Mouse (Mus musculus): ENCODE data around the gene Hnrnpul1. TPM values are rescaled to one million over a fixed set of nuclear protein-coding genes. Genes with fewer than 3 reads are reported as not detected.

Hnrnpul1 gene
- polyA plus RNA-seq, 1 experiment from 2014 or later = 38.8 TPM

GRCm38 (mm10) chr7:25718788-25719417, 35.7 kb downstream of the Hnrnpul1 start, which contains the start of gene Ccdc97:
Ccdc97 (minus strand) TSS chr7:25719088.
- Histone ChIP-seq H3K27me3 (replicated peaks) (no peaks in the 10 kb centered on the region), H3K4me1 (peaks cover 22% of the 10 kb centered on the region), H3K27ac (replicated peaks) (peak within 1 kb of the TSS; percentile 88), H3K9me3 (no peaks in the 10 kb centered on the region), H3K36me3 (peaks cover 65% of the 10 kb centered on the region), H3K9ac (peak within 1 kb of the TSS; percentile 88), H3K4me3 (peak within 1 kb of the TSS; percentile 78), H3K4me2 (peak within 1 kb of the TSS; percentile 93)
- peak; percentile 67 for ATAC-seq (ENCODE audit: extremely low read depth, insufficient number of reproducible peaks, low FRiP score, low TSS enrichment)
- WGBS = 4% methylated on average over 32 of the region's 32 CpGs

GRCm38 (mm10) chr7:25717478-25717877, 37.1 kb downstream of the Hnrnpul1 start:
- Histone ChIP-seq H3K36me3 (peaks cover 65% of the 10 kb centered on the region), H3K4me2 (peak overlapping the region; percentile 93), H3K9me3 (no peaks in the 10 kb centered on the region), H3K4me3 (peak overlapping the region; percentile 78), H3K27ac (replicated peaks) (no peak overlapping the region), H3K4me1 (peaks cover 24% of the 10 kb centered on the region), H3K27me3 (replicated peaks) (no peaks in the 10 kb centered on the region), H3K9ac (peak overlapping the region; percentile 88)
- no peak for ATAC-seq (ENCODE audit: extremely low read depth, insufficient number of reproducible peaks, low FRiP score, low TSS enrichment)
- WGBS = 88% methylated on average over 3 of the region's 3 CpGs

- Histone ChIP-seq H3K36me3 (peaks cover 51% of the 10 kb centered on the region), H3K9me3 (no peaks in the 10 kb centered on the region), H3K4me1 (peaks cover 41% of the 10 kb centered on the region), H3K4me2 (no peak overlapping the region), H3K27me3 (replicated peaks) (no peaks in the 10 kb centered on the region), H3K4me3 (no peak overlapping the region), H3K27ac (replicated peaks) (no peak overlapping the region), H3K9ac (no peak overlapping the region)
- ATAC-seq (ENCODE audit: extremely low read depth, insufficient number of reproducible peaks, low FRiP score, low TSS enrichment) = no peak
- WGBS = 87% methylated on average over 22 of the region's 22 CpGs
These were observed 38.8 kb downstream of the Hnrnpul1 start for GRCm38 (mm10) chr7:25715731-25716271.

- 91% methylated on average over 8 of the region's 8 CpGs for WGBS
- Histone ChIP-seq H3K27ac (replicated peaks) (no peak overlapping the region), H3K4me1 (peaks cover 50% of the 10 kb centered on the region), H3K36me3 (peaks cover 44% of the 10 kb centered on the region), H3K4me3 (no peak overlapping the region), H3K9me3 (no peaks in the 10 kb centered on the region), H3K4me2 (no peak overlapping the region), H3K9ac (no peak overlapping the region), H3K27me3 (replicated peaks) (no peaks in the 10 kb centered on the region)
- no peak for ATAC-seq (ENCODE audit: extremely low read depth, insufficient number of reproducible peaks, low FRiP score, low TSS enrichment)
These were observed 40.0 kb downstream of the Hnrnpul1 start for GRCm38 (mm10) chr7:25714581-25714980.

GRCm38 (mm10) chr7:25712801-25713200, 41.8 kb downstream of the Hnrnpul1 start:
- Histone ChIP-seq H3K9ac (no peak overlapping the region), H3K4me2 (no peak overlapping the region), H3K36me3 (peaks cover 44% of the 10 kb centered on the region), H3K27me3 (replicated peaks) (no peaks in the 10 kb centered on the region), H3K4me1 (peaks cover 44% of the 10 kb centered on the region), H3K9me3 (no peaks in the 10 kb centered on the region), H3K4me3 (no peak overlapping the region), H3K27ac (replicated peaks) (no peak overlapping the region)
- WGBS = 85% methylated on average over 9 of the region's 9 CpGs
- no peak for ATAC-seq (ENCODE audit: extremely low read depth, insufficient number of reproducible peaks, low FRiP score, low TSS enrichment)

- 2% methylated on average over 7 of the region's 7 CpGs for WGBS
- Histone ChIP-seq H3K27me3 (replicated peaks) (no peaks in the 10 kb centered on the region), H3K36me3 (peaks cover 44% of the 10 kb centered on the region), H3K4me3 (no peak overlapping the region), H3K4me2 (no peak overlapping the region), H3K27ac (replicated peaks) (peak overlapping the region; percentile 82), H3K9me3 (no peaks in the 10 kb centered on the region), H3K4me1 (peaks cover 46% of the 10 kb centered on the region), H3K9ac (peak overlapping the region; percentile 74)
- peak; percentile 41; the same call in 1 of the 2 replicates for ATAC-seq (ENCODE audit: extremely low read depth, insufficient number of reproducible peaks, low FRiP score, low TSS enrichment)
These were observed 42.8 kb downstream of the Hnrnpul1 start for GRCm38 (mm10) chr7:25711731-25712197.

GRCm38 (mm10) chr7:25711165-25711564, 43.4 kb downstream of the Hnrnpul1 start:
- ATAC-seq (ENCODE audit: extremely low read depth, insufficient number of reproducible peaks, low FRiP score, low TSS enrichment) = no peak
- H3K9ac ChIP-seq = no peak overlapping the region
- H3K27me3 ChIP-seq (replicated peaks) = no peaks in the 10 kb centered on the region
- H3K9me3 ChIP-seq = no peaks in the 10 kb centered on the region
- H3K4me3 ChIP-seq = no peak overlapping the region
- peak overlapping the region; percentile 61; the same call in 1 of the 2 replicates for H3K4me2 ChIP-seq
- 50% methylated on average over 5 of the region's 5 CpGs for WGBS
- H3K36me3 ChIP-seq = peaks cover 39% of the 10 kb centered on the region
- H3K27ac ChIP-seq (replicated peaks) = peak overlapping the region; percentile 82
- H3K4me1 ChIP-seq = peaks cover 52% of the 10 kb centered on the region

GRCm38 (mm10) chr7:25710519-25711130, 43.9 kb downstream of the Hnrnpul1 start:
- H3K36me3 ChIP-seq = peaks cover 34% of the 10 kb centered on the region
- H3K4me1 ChIP-seq = peaks cover 58% of the 10 kb centered on the region
- no peaks in the 10 kb centered on the region for H3K9me3 ChIP-seq
- H3K4me3 ChIP-seq = peak overlapping the region; percentile 12; the same call in 1 of the 2 replicates
- peak overlapping the region; percentile 82 for H3K27ac ChIP-seq (replicated peaks)
- H3K9ac ChIP-seq = peak overlapping the region; percentile 74
- WGBS = 8% methylated on average over 6 of the region's 7 CpGs
- no peaks in the 10 kb centered on the region for H3K27me3 ChIP-seq (replicated peaks)
- H3K4me2 ChIP-seq = peak overlapping the region; percentile 61
- ATAC-seq (ENCODE audit: extremely low read depth, insufficient number of reproducible peaks, low FRiP score, low TSS enrichment) = no peak

- Histone ChIP-seq H3K4me1 (peaks cover 65% of the 10 kb centered on the region), H3K9ac (peak overlapping the region; percentile 74), H3K27me3 (replicated peaks) (no peaks in the 10 kb centered on the region), H3K9me3 (no peaks in the 10 kb centered on the region), H3K36me3 (peaks cover 27% of the 10 kb centered on the region), H3K4me2 (peak overlapping the region; percentile 61), H3K27ac (replicated peaks) (peak overlapping the region; percentile 82), H3K4me3 (peak overlapping the region; percentile 12; the same call in 1 of the 2 replicates)
- no peak for ATAC-seq (ENCODE audit: extremely low read depth, insufficient number of reproducible peaks, low FRiP score, low TSS enrichment)
- WGBS = 16% methylated on average over 12 of the region's 12 CpGs
These were observed 44.6 kb downstream of the Hnrnpul1 start for GRCm38 (mm10) chr7:25709961-25710360.

GRCm38 (mm10) chr7:25707581-25708292, 46.8 kb downstream of the Hnrnpul1 start:
- Histone ChIP-seq H3K27me3 (replicated peaks) (no peaks in the 10 kb centered on the region), H3K4me1 (peaks cover 82% of the 10 kb centered on the region), H3K4me3 (no peak overlapping the region), H3K9me3 (no peaks in the 10 kb centered on the region), H3K36me3 (peaks cover 5% of the 10 kb centered on the region), H3K4me2 (peak overlapping the region; percentile 30), H3K27ac (replicated peaks) (peak overlapping the region; percentile 85), H3K9ac (peak overlapping the region; percentile 40; the same call in 1 of the 2 replicates)
- no peak for ATAC-seq (ENCODE audit: extremely low read depth, insufficient number of reproducible peaks, low FRiP score, low TSS enrichment)
- 46% methylated on average over 15 of the region's 15 CpGs for WGBS

- Histone ChIP-seq H3K27me3 (replicated peaks) (no peaks in the 10 kb centered on the region), H3K9ac (peak overlapping the region; percentile 48; the same call in 1 of the 2 replicates), H3K4me1 (peaks cover 71% of the 10 kb centered on the region), H3K4me2 (no peak overlapping the region), H3K36me3 (peaks cover 8% of the 10 kb centered on the region), H3K4me3 (no peak overlapping the region), H3K27ac (replicated peaks) (peak overlapping the region; percentile 85), H3K9me3 (peaks cover 6% of the 10 kb centered on the region)
- 47% methylated on average over 7 of the region's 7 CpGs for WGBS
- no peak for ATAC-seq (ENCODE audit: extremely low read depth, insufficient number of reproducible peaks, low FRiP score, low TSS enrichment)
These were observed 47.9 kb downstream of the Hnrnpul1 start for GRCm38 (mm10) chr7:25706578-25707170.
